Mouse (Mus musculus): Measurements from ENCODE around the gene Lcat.

Gene Lcat

GRCm38 (mm10) chr8:105889756-105890465 lies 53.3 kb downstream of the Lcat start:
- no peak for DNase-seq (ENCODE audit: low spot score in 2 of 2)

All from urinary bladder, postnatal 36 days (tissue).